Mouse (Mus musculus) thymus, postnatal 25 days (tissue): ENCODE measurements at regions not wholly inside any gene's neighbourhood (a gene's known extent, or its start where the extent isn't known, plus 50 kb on each side); places are given as distances from the start of the nearest gene placed in this dataset.
A peak's percentile ranks its signal among the peaks of the same experiment; 100 is the strongest.

Experiments used
- DNase-seq: peaks from one replicate; pipeline ENCODE4 v3.0.0; 2022

- DNase-seq: no peak
Observed at GRCm38 (mm10) chr13:97439216-97439979, 198.5 kb downstream of the Enc1 start.

- DNase-seq: no peak
Observed at GRCm38 (mm10) chr13:97438692-97439091, 197.8 kb downstream of the Enc1 start.

GRCm38 (mm10) chr13:97438277-97438676, 197.4 kb downstream of the Enc1 start:
- no peak for DNase-seq

- no peak for DNase-seq
Observed at GRCm38 (mm10) chr13:97436719-97437350, 195.9 kb downstream of the Enc1 start.

- DNase-seq: peak; percentile 73
Observed at GRCm38 (mm10) chr13:97435865-97436718, 195.2 kb downstream of the Enc1 start.

GRCm38 (mm10) chr13:97434961-97435864, 194.3 kb downstream of the Enc1 start:
- no peak for DNase-seq

- DNase-seq: no peak
Observed at GRCm38 (mm10) chr13:97434167-97434566, 193.3 kb downstream of the Enc1 start.

GRCm38 (mm10) chr13:97432627-97433026, 191.7 kb downstream of the Enc1 start:
- no peak for DNase-seq

GRCm38 (mm10) chr13:97430885-97431284, 190.0 kb downstream of the Enc1 start:
- DNase-seq: no peak

- no peak for DNase-seq
Observed at GRCm38 (mm10) chr13:97428163-97428562, 187.3 kb downstream of the Enc1 start.

GRCm38 (mm10) chr13:97427537-97427936, 186.6 kb downstream of the Enc1 start:
- no peak for DNase-seq

- DNase-seq: no peak
Observed at GRCm38 (mm10) chr13:97425731-97426130, 184.8 kb downstream of the Enc1 start.

- DNase-seq: no peak
Observed at GRCm38 (mm10) chr13:97423911-97424310, 183.0 kb downstream of the Enc1 start.

- no peak for DNase-seq
Observed at GRCm38 (mm10) chr13:97423298-97423817, 182.5 kb downstream of the Enc1 start.

- no peak for DNase-seq
Observed at GRCm38 (mm10) chr13:97422897-97423296, 182.0 kb downstream of the Enc1 start.

- DNase-seq: no peak
Observed at GRCm38 (mm10) chr13:97421831-97422230, 180.9 kb downstream of the Enc1 start.

- DNase-seq: no peak
Observed at GRCm38 (mm10) chr13:97420773-97421172, 179.9 kb downstream of the Enc1 start.

GRCm38 (mm10) chr13:97419100-97419499, 178.2 kb downstream of the Enc1 start:
- no peak for DNase-seq

- no peak for DNase-seq
Observed at GRCm38 (mm10) chr13:97418681-97419080, 177.8 kb downstream of the Enc1 start.

GRCm38 (mm10) chr13:97418081-97418480, 177.2 kb downstream of the Enc1 start:
- no peak for DNase-seq

GRCm38 (mm10) chr13:97415927-97416709, 175.2 kb downstream of the Enc1 start:
- no peak for DNase-seq
